Mouse (Mus musculus): ENCODE data around the gene Usp5. TPM values are rescaled to one million over a fixed set of nuclear protein-coding genes. Genes with fewer than 3 reads are reported as not detected.

The Usp5 gene
- polyA plus RNA-seq, 1 experiment from 2014 or later = 175 TPM

- Histone ChIP-seq H3K9me3 (replicated peaks) (no peaks in the 10 kb centered on the region), H3K27ac (no peak overlapping the region), H3K4me3 (replicated peaks) (no peak overlapping the region), H3K4me2 (no peak overlapping the region), H3K27me3 (no peaks in the 10 kb centered on the region), H3K36me3 (no peaks in the 10 kb centered on the region), H3K9ac (no peak overlapping the region), H3K4me1 (peaks cover 22% of the 10 kb centered on the region)
- WGBS = 73% methylated on average over 3 of the region's 3 CpGs
- ATAC-seq (replicated peaks; ENCODE audit: low FRiP score) = no peak
Observed at GRCm38 (mm10) chr6:124791911-124792310, 37.4 kb downstream of the Usp5 start.

GRCm38 (mm10) chr6:124790121-124790520, 39.2 kb downstream of the Usp5 start:
- WGBS = 29% methylated on average over 4 of the region's 4 CpGs
- Histone ChIP-seq H3K27ac (peak overlapping the region; percentile 73), H3K9ac (no peak overlapping the region), H3K4me2 (no peak overlapping the region), H3K4me1 (peaks cover 17% of the 10 kb centered on the region), H3K36me3 (no peaks in the 10 kb centered on the region), H3K4me3 (replicated peaks) (no peak overlapping the region), H3K27me3 (no peaks in the 10 kb centered on the region), H3K9me3 (replicated peaks) (no peaks in the 10 kb centered on the region)
- 0 out of 2 replicates have a peak, but pooled peaks have one; percentile 49 for ATAC-seq (replicated peaks; ENCODE audit: low FRiP score)

- Histone ChIP-seq H3K9me3 (replicated peaks) (no peaks in the 10 kb centered on the region), H3K27ac (peak overlapping the region; percentile 73; the same call in 1 of the 2 replicates), H3K4me1 (peaks cover 17% of the 10 kb centered on the region), H3K9ac (no peak overlapping the region), H3K4me2 (no peak overlapping the region), H3K36me3 (no peaks in the 10 kb centered on the region), H3K27me3 (no peaks in the 10 kb centered on the region), H3K4me3 (replicated peaks) (no peak overlapping the region)
- ATAC-seq (replicated peaks; ENCODE audit: low FRiP score) = no peak; the same call in 1 of the 2 replicates
- WGBS = 76% methylated on average over 4 of the region's 4 CpGs
Observed at GRCm38 (mm10) chr6:124789519-124789918, 39.8 kb downstream of the Usp5 start.

GRCm38 (mm10) chr6:124787722-124788121, 41.6 kb downstream of the Usp5 start:
- no peak for ATAC-seq (replicated peaks; ENCODE audit: low FRiP score)

GRCm38 (mm10) chr6:124786756-124787420, 42.4 kb downstream of the Usp5 start:
- Histone ChIP-seq H3K27me3 (no peaks in the 10 kb centered on the region), H3K4me1 (peaks cover 22% of the 10 kb centered on the region), H3K9ac (no peak overlapping the region), H3K9me3 (replicated peaks) (no peaks in the 10 kb centered on the region), H3K27ac (no peak overlapping the region), H3K36me3 (no peaks in the 10 kb centered on the region), H3K4me3 (replicated peaks) (no peak overlapping the region), H3K4me2 (no peak overlapping the region)
- WGBS = 47% methylated on average over 8 of the region's 8 CpGs
- ATAC-seq (replicated peaks; ENCODE audit: low FRiP score) = no peak

More at GRCm38 (mm10) chr6:124787722-124788121, 41.6 kb downstream of the Usp5 start:
- Histone ChIP-seq H3K4me1 (peaks cover 17% of the 10 kb centered on the region), H3K36me3 (no peaks in the 10 kb centered on the region), H3K27ac (no peak overlapping the region), H3K4me2 (no peak overlapping the region), H3K9ac (no peak overlapping the region), H3K4me3 (replicated peaks) (no peak overlapping the region), H3K27me3 (no peaks in the 10 kb centered on the region), H3K9me3 (replicated peaks) (no peaks in the 10 kb centered on the region)
- 73% methylated on average over 10 of the region's 10 CpGs for WGBS

- Histone ChIP-seq H3K4me2 (peak overlapping the region; percentile 37), H3K36me3 (no peaks in the 10 kb centered on the region), H3K4me1 (peaks cover 26% of the 10 kb centered on the region), H3K9ac (no peak overlapping the region), H3K27ac (no peak overlapping the region), H3K27me3 (peaks cover 13% of the 10 kb centered on the region), H3K4me3 (replicated peaks) (peak overlapping the region; percentile 5; the same call in 1 of the 2 replicates), H3K9me3 (replicated peaks) (no peaks in the 10 kb centered on the region)
- ATAC-seq (replicated peaks; ENCODE audit: low FRiP score) = peak; percentile 37; the same call in 1 of the 2 replicates
- 26% methylated on average over 6 of the region's 6 CpGs for WGBS
Observed at GRCm38 (mm10) chr6:124782436-124782835, 46.8 kb downstream of the Usp5 start.

- no peak overlapping the region for H3K9ac ChIP-seq
- peaks cover 13% of the 10 kb centered on the region for H3K27me3 ChIP-seq
- WGBS = 82% methylated on average over 7 of the region's 7 CpGs
- no peak overlapping the region for H3K4me2 ChIP-seq
- no peak overlapping the region for H3K4me3 ChIP-seq (replicated peaks)
- no peaks in the 10 kb centered on the region for H3K9me3 ChIP-seq (replicated peaks)
- H3K36me3 ChIP-seq = no peaks in the 10 kb centered on the region
- peaks cover 23% of the 10 kb centered on the region for H3K4me1 ChIP-seq
- no peak for ATAC-seq (replicated peaks; ENCODE audit: low FRiP score)
- H3K27ac ChIP-seq = no peak overlapping the region
Observed at GRCm38 (mm10) chr6:124780917-124781316, 48.4 kb downstream of the Usp5 start.

- Histone ChIP-seq H3K27me3 (peaks cover 13% of the 10 kb centered on the region), H3K36me3 (no peaks in the 10 kb centered on the region), H3K4me3 (replicated peaks) (peak overlapping the region; percentile 47), H3K4me2 (peak overlapping the region; percentile 83), H3K27ac (no peak overlapping the region), H3K9ac (peak overlapping the region; percentile 37), H3K4me1 (peaks cover 23% of the 10 kb centered on the region), H3K9me3 (replicated peaks) (no peaks in the 10 kb centered on the region)
- 3% methylated on average over 10 of the region's 10 CpGs for WGBS
- ATAC-seq (replicated peaks; ENCODE audit: low FRiP score) = no peak; the same call in 1 of the 2 replicates
Observed at GRCm38 (mm10) chr6:124779984-124780416, 49.3 kb downstream of the Usp5 start.

GRCm38 (mm10) chr6:124779222-124779983, 49.9 kb downstream of the Usp5 start, which contains the start of gene Lrrc23:
Gene Lrrc23, minus strand, starts transcription at chr6:124779727.
- H3K9ac ChIP-seq = peak within 1 kb of the TSS; percentile 37
- peaks cover 23% of the 10 kb centered on the region for H3K4me1 ChIP-seq
- H3K27me3 ChIP-seq = peaks cover 13% of the 10 kb centered on the region
- no peaks in the 10 kb centered on the region for H3K9me3 ChIP-seq (replicated peaks)
- peak within 1 kb of the TSS; percentile 47 for H3K4me3 ChIP-seq (replicated peaks)
- no peaks in the 10 kb centered on the region for H3K36me3 ChIP-seq
- ATAC-seq (replicated peaks; ENCODE audit: low FRiP score) = peak; percentile 50
- WGBS = 2% methylated on average over 23 of the region's 23 CpGs
- no peak within 1 kb of the TSS for H3K27ac ChIP-seq
- H3K4me2 ChIP-seq = peak within 1 kb of the TSS; percentile 83

- 82% methylated on average over 15 of the region's 15 CpGs for WGBS
- H3K4me1 ChIP-seq = peaks cover 42% of the 10 kb centered on the region
- no peak overlapping the region for H3K4me2 ChIP-seq
- no peak overlapping the region for H3K9ac ChIP-seq
- no peak for ATAC-seq (replicated peaks; ENCODE audit: low FRiP score)
- 0 out of 2 replicates have a peak, but pooled peaks cover 9% of the 10 kb centered on the region for H3K27me3 ChIP-seq
- H3K9me3 ChIP-seq (replicated peaks) = no peaks in the 10 kb centered on the region
- H3K4me3 ChIP-seq (replicated peaks) = no peak overlapping the region
- no peaks in the 10 kb centered on the region for H3K36me3 ChIP-seq
- no peak overlapping the region for H3K27ac ChIP-seq
Observed at GRCm38 (mm10) chr6:124770511-124770910, 58.8 kb downstream of the Usp5 start.

GRCm38 (mm10) chr6:124770013-124770412, 59.3 kb downstream of the Usp5 start:
- H3K27me3 ChIP-seq = 0 out of 2 replicates have a peak, but pooled peaks cover 9% of the 10 kb centered on the region
- peaks cover 42% of the 10 kb centered on the region for H3K4me1 ChIP-seq
- H3K27ac ChIP-seq = no peak overlapping the region
- H3K4me3 ChIP-seq (replicated peaks) = peak overlapping the region; percentile 60; the same call in 1 of the 2 replicates
- H3K9ac ChIP-seq = no peak overlapping the region
- no peak for ATAC-seq (replicated peaks; ENCODE audit: low FRiP score)
- peak overlapping the region; percentile 97 for H3K4me2 ChIP-seq
- WGBS = 37% methylated on average over 7 of the region's 7 CpGs
- no peaks in the 10 kb centered on the region for H3K36me3 ChIP-seq
- H3K9me3 ChIP-seq (replicated peaks) = no peaks in the 10 kb centered on the region
